Mouse (Mus musculus): Measurements from ENCODE around the gene Spaca9. TPM values are rescaled to one million over a fixed set of nuclear protein-coding genes. Genes with fewer than 3 reads are reported as not detected.

Spaca9 gene
- total RNA-seq, 2 experiments from 2014 or later, result not detected

DNA sequence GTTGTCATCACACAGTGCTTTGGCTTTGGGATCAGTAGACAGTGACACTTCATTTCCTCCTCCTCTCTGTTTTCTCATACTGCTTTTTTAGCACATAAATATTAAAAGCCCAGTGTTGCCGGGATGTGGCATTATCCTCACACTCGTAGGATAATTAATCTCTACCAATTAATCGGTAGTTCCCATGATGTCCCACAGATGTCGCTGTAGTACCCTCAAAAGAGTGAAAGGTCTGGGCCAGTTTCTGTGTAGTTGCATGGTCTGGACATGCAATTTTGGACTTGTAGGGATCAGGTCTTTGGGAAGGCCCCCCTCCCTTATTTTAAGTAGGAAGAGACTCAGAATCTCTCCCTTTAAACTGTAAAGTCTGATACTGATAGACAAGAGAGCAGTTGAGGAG is 18.8 kb downstream of the Spaca9 start:
- intact Hi-C loops (cut with DNase I; ENCODE audit: low total_unique reads), result no loop called here

DNA sequence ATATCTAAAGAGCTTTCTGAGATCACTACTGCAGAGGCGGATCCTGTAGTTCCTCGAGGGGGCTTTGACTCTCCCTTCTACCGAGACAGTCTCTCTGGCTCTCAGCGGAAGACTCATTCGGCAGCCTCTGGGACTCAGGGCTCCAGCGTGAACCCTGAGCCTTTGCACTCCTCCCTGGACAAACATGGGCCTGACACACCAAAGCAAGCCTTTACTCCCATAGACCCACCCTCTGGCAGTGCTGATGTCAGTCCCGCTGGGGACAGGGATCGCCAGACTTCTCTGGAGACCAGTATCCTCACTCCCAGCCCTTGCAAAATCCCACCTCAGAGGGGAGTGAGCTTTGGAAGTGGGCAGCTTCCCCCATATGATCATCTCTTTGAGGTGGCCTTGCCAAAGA is 23.5 kb downstream of the Spaca9 start:
- intact Hi-C loops (cut with DNase I; ENCODE audit: low total_unique reads), result no loop called here
- no peak for DNase-seq

More for the DNA sequence above, 18.8 kb downstream of the Spaca9 start:
- DNase-seq, result no peak

DNA sequence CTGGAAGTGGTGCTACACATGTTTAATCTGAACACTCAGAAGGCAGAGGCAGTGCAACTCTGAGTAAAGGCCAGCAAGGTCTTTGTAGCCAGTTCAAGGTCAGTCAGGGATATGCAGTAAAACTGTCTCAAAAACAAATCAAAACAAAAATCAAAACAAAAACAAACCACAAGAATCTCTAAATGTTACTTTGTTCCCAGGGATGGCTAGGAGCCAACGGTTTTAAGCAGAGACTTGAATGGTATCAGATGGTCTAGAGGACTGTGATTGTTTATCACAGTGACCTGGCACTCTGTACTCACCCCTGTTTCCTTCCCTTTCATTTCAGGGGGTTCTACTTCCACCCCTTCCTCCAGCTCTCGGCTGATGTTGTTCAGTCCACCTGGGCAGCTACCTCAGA is 28.1 kb downstream of the Spaca9 start:
- intact Hi-C loops (cut with DNase I; ENCODE audit: low total_unique reads), result no loop called here
- no peak for DNase-seq

DNA sequence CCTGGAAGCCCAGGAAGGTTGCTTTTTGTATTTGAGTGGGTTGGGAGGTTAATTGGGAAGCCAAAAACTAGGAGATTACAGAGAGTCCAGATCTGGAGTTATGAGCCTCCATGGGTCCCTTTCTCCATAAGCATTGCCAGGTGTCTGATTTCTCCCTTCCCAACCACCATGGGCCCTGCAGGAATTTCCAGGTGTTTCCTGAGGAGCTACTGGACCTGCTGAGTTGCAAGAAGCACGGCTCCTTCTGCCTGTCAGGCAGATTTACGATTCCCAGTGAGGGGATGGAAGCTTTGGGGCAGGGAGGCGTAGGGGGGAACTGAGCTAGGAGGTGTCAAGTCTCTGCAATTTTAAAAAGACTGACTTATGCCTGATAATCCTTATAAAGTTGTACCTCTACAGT is 33.7 kb downstream of the Spaca9 start:
- intact Hi-C loops (cut with DNase I; ENCODE audit: low total_unique reads), result no loop called here
- DNase-seq, result no peak

DNA sequence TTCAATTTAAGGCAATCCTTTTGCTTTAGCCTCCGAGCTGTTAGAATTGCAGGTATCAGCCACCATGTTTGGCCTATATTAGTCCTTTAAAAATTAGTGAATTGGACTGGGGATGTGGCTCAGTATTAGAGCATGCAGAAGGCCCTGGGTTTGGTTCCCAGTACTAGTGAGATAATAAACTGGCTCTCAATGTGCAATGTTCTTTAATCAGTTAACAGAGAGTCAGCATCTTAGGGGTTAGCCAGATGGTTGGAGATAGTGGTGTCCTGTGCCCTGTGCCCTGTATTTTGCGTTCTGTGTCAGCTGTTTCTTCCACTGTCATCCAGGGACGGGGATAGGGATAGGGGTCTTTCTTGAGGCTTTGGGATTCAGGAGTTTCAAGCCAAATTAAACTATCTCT is 36.6 kb downstream of the Spaca9 start:
- intact Hi-C loops (cut with DNase I; ENCODE audit: low total_unique reads), result no loop called here
- no peak for DNase-seq

DNA sequence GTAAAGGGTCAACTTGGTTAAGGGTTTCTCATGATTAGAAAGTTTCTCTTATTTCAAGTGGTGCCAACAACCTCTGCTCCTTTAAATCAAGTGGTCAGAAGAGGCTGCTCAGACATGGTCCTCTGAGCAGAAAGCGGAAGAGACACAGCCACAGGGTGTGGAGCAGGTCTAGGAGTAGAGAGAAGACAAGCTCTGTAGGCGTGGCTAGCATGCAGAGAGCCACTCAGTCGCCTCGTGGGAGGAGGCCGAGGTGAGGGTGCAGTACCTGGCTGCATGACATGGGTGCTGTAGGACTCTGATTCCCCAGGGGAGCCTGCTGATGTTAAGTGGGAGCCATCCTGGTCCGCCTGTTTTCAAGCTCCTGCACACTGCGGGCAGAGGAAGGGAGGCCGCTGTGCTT is 43.3 kb downstream of the Spaca9 start:
- no peak for DNase-seq
- intact Hi-C loops (cut with DNase I; ENCODE audit: low total_unique reads), result no loop called here

DNA sequence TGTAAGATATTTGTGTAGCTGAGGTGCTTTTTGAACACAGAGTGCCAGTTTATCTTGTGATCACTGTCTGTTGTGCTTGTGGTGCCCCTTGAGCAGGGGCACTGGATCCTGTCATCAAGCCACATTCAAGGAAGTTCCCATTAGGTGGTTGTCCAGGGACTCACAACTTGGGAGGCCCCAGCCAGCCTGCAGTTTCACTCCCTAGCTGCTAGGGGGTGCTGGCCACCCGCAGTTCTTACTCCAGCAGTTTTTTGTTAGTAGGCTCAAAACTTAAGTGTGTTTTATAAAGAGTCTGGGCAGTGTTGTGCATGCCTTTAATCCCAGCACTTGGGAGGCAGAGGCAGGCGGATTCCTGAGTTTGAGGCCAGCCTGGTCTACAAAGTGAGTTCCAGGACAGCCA is 45.2 kb downstream of the Spaca9 start:
- intact Hi-C loops (cut with DNase I; ENCODE audit: low total_unique reads), result no loop called here

DNA sequence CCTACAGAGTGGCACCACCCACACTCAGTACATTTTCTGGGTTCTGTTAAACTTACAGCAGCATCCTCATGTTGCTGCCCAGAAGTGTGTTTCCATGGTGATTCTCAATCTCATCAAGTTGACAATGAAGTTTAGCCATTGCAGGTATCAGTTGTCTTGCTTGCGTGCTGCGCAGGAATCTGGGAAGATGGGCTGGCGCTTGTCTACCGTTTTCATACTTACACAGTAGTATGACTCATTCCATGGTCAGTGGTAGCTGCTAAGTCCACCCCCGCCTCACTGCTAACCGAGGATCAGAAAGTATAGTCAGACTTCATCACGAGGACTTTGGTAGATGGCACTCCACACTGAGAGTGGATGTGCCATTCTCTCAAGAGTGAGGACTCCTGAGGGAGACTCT is 46.2 kb downstream of the Spaca9 start:
- DNase-seq, result no peak
- intact Hi-C loops (cut with DNase I; ENCODE audit: low total_unique reads), result no loop called here

More for the DNA sequence above, 45.2 kb downstream of the Spaca9 start:
- DNase-seq, result no peak

DNA sequence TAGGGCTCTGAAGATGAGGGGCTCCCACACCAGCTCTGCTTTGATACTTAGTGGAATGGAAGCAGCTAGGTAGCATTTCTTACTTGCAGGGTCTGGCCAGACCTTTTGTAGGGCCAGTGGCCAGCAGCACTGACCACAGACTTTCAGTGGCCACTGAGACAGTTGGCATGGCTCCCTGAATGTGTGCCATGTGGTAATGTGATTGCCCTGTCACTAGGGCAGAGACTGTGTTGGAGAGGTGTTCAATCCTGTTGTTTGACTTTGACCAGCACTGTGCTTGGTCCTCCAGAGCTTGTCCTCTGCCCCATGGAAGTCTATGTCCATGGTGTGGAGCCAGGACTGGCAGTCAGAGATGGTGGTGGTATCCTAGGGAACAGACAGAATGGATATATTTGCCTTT is 49.0 kb downstream of the Spaca9 start:
- peak; percentile 15 for DNase-seq

DNA sequence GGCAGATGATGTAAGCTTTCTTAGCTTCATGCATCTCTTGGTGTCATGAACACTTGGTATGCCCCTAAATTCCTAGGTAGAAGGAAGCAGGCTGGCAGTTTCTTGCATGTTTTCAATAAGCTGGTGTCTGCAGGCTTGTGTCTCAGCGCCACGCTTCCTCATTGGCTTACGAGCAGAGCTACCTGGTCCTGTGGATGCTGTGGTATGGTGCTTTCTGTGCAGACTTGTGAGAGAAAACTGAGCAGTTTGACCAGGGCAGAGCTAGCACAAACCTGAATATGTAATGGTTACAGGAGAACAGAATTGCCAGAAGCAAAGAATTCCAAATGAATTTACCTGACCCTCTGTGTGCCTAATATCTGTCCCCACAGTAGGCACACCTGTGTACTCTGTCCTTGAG is 56.4 kb downstream of the Spaca9 start:
- intact Hi-C loops (cut with DNase I; ENCODE audit: low total_unique reads), result no loop called here
- no peak for DNase-seq

More for the DNA sequence above, 49.0 kb downstream of the Spaca9 start:
- intact Hi-C loops (cut with DNase I; ENCODE audit: low total_unique reads), result no loop called here

Small RNAs within 50 kb of the gene (microRNA-seq; reads per million reads assigned to microRNA genes)
- gene Mir3088, result 0 to 0.32 reads per million in 2 experiments

Other genes with a start within 250 kb of the Spaca9 start
- gene 1700007K13Rik, start 233.4 kb downstream of the Spaca9 start, total RNA-seq (2021), result under 1 TPM in 1 of 2 experiments, not detected in 1; 0.55 TPM
- gene Mrps2, start 231.7 kb downstream of the Spaca9 start, total RNA-seq (2021), result 10 to 100 TPM; 25.3 to 28.5 TPM
- 1 to 10 TPM; 1.7 to 1.9 TPM for gene Gbgt1, start 202.8 kb downstream of the Spaca9 start, total RNA-seq (2021)
- gene Gm10134, start 193.6 kb downstream of the Spaca9 start, total RNA-seq (2021), result under 1 TPM in 1 of 2 experiments, not detected in 1; 0.90 TPM
- gene Ralgds, start 186.6 kb downstream of the Spaca9 start, total RNA-seq (2021), result 10 to 100 TPM; 17.1 to 25.3 TPM
- not detected for gene Cel, start 136.3 kb downstream of the Spaca9 start, total RNA-seq (2021)
- gene Gtf3c5, start 116.0 kb downstream of the Spaca9 start, total RNA-seq (2021), result 1 to 10 TPM; 7.1 to 7.4 TPM
- gene Gfi1b, start 77.7 kb downstream of the Spaca9 start, total RNA-seq (2021), result not detected
- 10 to 100 TPM; 16.5 to 19.5 TPM for gene Tsc1, start 58.5 kb downstream of the Spaca9 start, total RNA-seq (2021)
- not detected for gene Ak8, start 437 bp upstream of the Spaca9 start, total RNA-seq (2021)
- gene Gtf3c4, start 140.6 kb upstream of the Spaca9 start, total RNA-seq (2021), result 10 to 100 TPM; 12.9 to 13.7 TPM
- gene Ddx31, start 140.7 kb upstream of the Spaca9 start, total RNA-seq (2021), result 1 to 10 TPM; 2.7 to 4.5 TPM
- not detected for gene Barhl1, start 216.9 kb upstream of the Spaca9 start, total RNA-seq (2021)